Mouse (Mus musculus) c-Kit-negative CD71-positive TER-119-positive erythroid progenitor cells, embryonic 14.5 days (primary cell): Measurements from ENCODE around the gene Inpp5d.

ENCODE experiments used
- DNase-seq: peaks from one replicate; pipeline ENCODE4 v3.0.0-alpha.2; 2013; ENCODE audit warnings: low read depth, low spot score

Inpp5d gene

DNA sequence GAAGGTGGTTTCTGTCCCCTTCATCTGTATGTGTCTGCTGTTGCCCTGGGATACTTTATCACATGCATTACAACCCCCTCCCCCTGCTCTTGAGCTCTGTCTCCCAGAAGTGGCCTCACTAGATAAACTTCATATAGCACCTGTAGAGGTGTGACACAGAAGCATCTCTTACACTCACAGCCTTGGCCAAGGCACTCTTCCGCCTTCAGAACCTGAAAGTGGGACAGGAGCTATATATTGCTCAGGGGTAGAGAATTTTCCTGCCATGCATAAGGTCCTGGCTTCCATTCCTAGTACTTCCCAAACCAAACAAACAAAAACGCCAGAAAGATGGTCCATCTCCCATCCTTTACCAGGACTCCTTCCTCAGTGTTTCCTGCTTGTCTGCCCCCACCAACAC lies 84.1 kb downstream of the Inpp5d start:
- no peak for DNase-seq

DNA sequence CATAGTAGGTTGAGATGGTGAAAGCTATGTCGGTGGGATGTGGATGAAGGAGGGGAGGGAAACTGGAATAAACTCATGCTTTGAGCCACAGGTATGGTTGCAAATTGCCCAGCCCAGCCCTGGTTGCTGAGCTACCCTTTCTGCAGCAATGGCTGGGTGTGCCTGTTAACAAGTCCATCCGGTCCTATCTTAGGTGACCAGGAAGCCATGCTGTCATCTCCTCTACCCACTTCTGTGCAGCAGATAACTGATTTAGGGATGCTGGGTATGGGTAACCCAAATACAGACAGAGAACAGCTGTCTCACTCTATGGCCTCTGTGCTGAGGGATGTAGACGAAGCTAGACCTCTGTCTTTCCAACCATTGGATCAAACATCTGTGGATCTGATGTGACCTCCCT lies 86.2 kb downstream of the Inpp5d start:
- DNase-seq: peak; percentile 66

DNA sequence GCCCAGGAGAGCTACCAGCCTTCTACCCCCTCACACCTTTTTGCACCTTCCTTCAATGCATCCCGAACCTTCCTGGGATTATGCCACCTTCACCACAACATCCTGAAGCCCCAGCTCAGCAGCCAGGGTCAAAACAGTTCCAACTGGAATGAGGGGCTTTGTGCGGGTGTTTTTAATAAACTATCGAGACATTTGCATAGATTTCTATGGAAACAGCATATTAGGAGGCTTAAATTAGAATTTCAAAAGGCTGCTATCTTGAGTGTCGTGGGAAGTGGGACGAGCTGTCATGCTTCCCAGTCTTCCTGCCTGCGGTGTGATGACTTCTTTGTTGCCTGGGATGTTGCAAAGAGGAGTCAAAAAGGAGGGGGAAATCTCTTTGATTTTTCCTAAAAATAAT lies 88.9 kb downstream of the Inpp5d start:
- no peak for DNase-seq

DNA sequence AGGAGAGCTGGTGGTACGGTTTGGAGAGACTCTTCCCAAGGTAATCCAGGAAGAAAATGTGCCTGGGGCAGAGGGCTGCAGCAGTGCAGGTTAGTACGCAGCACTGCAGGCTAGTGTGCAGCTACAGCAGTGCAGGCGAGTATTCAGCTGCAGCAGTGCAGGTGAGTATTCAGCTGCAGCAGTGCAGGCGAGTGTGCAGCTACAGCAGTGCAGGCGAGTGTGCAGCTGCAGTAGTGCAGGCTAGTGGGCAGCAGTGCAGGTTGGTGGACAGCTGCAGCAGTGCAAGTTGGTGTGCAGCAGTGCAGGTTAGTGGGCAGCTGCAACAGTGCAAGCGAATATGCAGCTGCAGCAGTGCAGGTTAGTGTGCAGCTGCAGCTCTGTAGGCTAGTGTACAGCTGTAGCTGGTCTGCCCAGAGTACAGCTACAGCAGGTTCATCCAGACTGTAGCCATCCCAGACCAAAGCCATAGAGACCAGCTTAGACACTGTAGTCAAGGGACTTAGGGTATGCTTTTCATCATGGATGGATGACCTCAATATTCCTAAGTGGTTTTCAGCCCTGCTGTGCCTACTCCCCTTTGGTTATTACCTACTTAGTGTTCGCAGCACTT lies 89.7 kb downstream of the Inpp5d start:
- DNase-seq: no peak

DNA sequence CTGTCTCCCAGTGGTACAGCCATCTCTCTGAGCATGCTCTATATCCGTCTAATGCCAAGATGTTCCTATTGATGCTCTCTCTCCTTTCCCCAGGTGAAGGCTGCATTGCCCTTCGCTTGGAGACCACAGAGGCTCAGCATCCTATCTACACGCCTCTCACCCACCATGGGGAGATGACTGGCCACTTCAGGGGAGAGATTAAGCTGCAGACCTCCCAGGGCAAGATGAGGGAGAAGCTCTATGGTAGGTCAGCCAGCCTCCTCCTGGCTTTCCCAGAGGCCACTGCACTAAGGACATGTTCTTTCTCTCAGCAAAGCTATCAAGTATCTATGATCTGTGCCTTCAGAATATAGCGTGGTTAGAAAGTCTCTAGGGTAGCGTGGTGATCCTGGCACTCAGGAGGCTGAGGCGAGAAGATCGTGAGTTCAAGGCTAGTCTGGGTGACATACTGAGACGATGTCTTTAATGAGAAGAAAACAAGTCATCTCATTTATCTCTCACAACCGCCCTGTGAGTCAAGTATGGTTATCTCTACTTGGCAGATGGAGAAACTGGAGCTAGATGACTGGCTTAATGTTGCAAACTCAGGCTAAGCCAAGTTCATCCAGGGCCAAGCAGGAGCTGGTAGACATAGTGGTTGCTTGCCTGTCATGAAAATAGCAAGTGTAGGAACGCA lies 92.0 kb downstream of the Inpp5d start:
- peak; percentile 81 for DNase-seq

GRCm38 (mm10) chr1:87712614-87712971 lies 92.5 kb downstream of the Inpp5d start:
- no peak for DNase-seq

DNA sequence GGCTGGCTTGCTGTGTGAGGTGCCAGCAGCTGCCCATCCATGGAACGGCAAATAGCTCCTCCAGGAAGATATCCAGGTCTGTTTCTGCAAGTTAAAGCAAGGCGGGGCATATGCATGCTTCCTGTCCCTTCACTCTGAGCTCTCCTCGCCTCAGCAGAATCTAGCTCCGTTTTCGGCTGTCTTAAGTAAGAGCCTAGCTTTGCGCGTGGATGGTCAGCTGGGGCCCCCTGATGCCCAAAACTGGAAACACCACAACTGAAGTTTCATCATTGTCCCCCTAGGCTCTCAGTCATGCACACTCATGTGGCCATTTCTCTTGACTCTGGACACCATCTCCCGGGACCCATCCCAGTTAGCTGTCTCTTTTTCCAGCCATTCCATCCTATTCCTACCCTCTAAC lies 101.3 kb downstream of the Inpp5d start:
- no peak for DNase-seq

GRCm38 (mm10) chr1:87722081-87722480 lies 102.0 kb downstream of the Inpp5d start:
- DNase-seq: no peak

DNA sequence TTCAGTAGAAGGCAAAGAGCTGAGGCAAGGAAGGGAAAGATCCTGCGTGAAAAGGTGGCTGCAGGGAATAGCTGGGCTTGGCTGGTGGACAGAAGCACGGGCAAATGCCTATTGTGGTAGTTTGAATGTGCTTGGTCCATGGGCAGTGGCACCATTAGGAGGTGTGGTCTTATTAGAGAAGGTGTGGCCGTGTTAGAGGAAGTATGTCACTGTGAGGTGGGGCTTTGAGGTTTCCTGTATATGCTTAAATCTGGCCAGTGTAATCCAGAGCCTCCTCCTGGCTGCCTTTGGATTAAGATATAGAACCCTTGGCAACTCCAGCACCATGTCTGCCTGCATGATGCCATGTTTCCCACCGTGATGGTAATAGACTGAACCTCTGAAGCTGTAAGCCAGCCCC lies 103.2 kb downstream of the Inpp5d start:
- no peak for DNase-seq

GRCm38 (mm10) chr1:87729070-87729469 lies 109.0 kb downstream of the Inpp5d start:
- no peak for DNase-seq

DNA sequence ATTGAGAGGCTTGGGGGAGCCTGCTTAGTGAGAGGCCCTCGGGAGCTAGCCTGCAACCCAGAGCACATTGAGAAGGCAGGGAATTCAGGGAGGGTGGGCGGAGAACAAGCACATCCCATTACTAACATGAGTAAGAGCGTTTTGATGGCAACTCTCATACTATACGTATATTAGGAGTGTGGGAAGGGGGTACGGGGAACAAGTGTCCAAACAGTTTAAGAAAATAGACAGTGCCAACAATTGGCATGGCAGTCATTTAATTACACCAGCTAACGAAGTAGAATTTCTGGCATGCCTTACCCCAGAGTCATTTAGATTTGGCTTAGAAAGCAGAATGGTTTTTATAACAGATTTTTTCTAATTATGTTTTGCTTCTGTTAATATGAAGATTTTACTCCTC lies 109.7 kb downstream of the Inpp5d start:
- DNase-seq: no peak

GRCm38 (mm10) chr1:87730271-87730670 lies 110.2 kb downstream of the Inpp5d start:
- no peak for DNase-seq

DNA sequence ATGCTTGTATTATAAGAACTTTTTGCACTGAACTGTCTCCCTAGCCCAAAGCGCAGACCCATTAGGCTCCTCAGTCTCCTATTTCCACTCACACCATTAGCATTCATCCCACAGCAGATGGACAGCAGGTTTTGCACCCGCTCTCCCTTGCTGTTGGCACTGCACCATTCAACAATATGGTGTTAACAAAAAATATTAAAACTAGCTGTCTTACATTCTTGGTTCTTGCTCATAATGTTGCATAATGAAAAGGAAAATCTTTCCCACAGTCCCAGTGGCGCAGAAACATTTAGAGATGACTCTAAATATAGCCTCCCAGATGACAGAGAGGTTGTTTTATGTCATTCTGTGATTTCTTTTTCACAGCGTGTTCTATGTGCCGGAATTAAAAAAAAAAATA lies 113.1 kb downstream of the Inpp5d start:
- DNase-seq: no peak

DNA sequence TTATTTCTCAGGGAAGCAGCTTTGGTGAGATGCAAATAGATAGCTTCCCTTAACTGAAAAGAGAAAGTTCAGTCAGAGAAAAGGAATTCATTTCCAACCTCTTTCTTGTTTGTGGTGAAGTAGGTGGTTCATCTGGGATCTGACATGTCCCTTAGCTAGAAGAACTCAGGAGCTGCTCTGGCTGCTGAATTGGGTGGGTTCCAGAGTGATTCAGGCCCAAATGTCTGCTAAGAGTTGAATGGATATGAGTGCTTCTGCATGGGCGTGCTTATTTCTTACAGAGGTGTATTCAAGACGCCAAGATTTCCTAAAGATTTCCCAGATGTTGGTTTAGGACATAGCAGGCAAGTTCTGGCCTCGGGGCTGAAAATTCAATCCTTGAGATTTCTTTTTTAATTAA lies 114.0 kb downstream of the Inpp5d start:
- DNase-seq: no peak

DNA sequence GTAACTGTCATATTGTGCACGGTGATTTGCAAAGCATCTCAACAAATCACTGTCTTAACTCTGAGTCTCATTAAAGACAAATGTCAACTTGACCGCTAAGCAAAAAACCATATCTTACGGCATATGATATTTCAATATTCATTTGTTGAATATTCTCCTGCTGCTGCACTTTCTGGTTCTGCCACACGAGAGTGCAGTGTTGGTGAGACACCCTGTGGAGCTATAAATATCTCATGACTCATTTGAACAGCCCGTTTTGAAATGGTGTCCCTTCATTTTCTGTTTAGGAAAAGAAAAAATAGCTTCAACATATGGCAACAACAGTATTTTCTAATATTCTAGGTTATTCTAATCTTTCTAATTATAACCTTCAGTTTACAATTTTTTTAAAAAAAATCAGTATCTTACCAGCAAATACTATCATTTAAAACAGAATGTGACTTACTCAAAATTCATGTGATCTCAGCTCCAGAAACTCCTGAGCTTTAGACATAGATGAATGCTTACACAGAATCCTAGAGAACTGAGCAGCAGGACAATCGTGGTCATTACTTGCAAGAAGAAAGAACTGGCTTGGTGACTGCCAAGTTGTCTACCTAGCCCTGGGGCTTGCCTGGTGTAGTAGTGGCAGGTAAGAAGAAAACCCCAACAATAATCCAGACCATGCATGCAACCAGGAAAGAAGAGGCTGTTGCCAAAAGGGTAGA lies 120.6 kb downstream of the Inpp5d start:
- no peak for DNase-seq

GRCm38 (mm10) chr1:87749360-87749973 lies 129.4 kb downstream of the Inpp5d start:
- DNase-seq: no peak

DNA sequence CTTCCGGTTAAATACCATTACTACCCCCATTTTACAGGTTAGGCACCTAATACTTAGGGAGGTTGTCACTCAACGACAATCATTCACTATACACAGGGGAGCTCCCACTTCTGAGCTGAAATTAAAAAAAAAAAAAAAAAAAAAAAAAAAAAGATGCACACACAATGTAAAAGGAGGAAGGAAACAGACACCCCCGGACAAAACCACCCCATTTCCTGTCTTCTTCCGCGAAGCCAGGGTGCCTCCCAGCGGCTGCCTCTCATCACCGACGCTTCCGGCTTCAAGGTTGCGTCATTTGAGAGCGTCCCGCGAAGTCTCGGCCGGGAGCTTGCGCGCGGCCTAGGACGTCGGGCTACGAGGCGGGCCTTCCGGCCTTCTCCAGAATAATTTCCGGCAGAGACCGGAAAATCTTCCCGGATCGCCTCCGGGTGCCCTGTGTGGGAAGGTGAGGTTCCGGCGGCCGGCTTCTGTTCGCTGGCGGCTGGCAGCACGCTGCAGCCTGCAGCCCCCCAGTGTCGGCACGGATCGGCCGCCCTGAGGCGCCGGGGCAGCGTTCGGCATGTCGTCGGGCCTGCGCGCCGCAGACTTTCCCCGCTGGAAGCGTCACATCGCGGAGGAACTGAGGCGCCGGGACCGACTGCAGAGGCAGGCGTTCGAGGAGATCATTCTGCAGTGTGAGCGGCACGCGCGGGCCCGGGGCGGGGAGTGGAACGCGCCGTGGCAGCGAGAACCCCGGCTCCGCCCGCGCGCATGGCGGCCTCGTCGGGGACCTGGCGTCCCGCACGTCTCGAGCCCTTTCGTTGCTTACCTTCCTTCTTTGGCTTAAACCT lies 135.7 kb downstream of the Inpp5d start, which contains the start of gene Atg16l1:
Gene Atg16l1 (plus strand): TSS at position 230 of the 830 bp plus-strand sequence.
- peak; percentile 89 for DNase-seq

DNA sequence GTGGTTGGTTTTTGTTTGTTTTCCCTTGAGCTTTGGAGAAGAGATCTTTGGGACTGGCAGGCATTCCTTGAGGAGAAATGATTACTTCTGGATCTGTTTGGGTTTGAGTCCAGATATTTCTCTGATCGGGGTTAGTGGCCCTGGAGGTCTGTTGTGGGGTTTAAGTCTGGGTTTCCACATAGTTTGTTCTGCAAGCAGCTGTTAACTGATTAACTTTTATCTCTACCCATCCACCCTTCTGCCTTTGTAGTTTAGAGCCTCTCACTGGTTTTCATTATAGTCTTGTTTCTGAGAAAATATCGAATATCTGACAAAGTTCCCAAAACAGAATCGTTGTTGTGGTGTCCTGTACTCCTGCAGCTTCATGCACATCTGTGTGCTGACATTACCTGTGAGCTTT lies 143.7 kb downstream of the Inpp5d start:
- no peak for DNase-seq

DNA sequence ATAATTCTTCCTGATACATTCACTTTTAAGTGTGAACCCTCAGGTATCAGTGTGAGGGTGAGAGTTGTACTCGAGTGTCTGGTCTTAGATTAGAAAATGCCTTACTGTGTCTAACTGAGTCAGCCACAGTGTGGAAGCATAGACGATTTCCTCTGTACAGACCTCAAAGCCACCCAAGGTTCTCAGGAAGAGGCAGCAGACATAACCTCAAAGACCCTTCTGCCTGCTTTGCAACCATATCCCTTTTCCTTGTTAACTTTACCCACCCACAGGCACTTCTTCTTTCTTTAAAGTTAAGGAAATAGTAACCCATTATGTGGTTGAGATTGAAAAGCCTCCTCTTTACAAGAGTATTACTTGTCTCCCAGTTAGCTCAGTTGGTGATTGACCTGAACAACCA lies 145.6 kb downstream of the Inpp5d start:
- DNase-seq: no peak

DNA sequence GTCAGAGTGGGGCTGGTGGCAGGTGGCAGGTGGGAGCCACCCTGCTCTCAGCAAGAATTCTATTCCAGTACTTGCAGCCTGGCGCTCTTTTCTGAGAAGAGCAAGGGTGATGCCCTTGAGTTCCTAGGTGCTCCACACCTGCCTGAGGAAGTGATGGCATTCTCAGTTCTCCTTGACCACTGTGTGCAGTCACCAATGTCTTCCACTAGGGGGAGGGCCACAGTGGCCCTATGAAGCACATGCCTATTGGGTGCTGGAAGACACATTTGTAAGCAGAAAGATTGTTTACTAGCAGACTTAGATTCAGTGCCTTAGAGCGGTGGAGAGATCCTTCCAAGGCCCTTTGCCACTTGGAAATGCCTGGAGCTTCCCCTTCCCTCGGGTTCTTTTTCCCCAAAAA lies 146.1 kb downstream of the Inpp5d start:
- DNase-seq: peak; percentile 11

DNA sequence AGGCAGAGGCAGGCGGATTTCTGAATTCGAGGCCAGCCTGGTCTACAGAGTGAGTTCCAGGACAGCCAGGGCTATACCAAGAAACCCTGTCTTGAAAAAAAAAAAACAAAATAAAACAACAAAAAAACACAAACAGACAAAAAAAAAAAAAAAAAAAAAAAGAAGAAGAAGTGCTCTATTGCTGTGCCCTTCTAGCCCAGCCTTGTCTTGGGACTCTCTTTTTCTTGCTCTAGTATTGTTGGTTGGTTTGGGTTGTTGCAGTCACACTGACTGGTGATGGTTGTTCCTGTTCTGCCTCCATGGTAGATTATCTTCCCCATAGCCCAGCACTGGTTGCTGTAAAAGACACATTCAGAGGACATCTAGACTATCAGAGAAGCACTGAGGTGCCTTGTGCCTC lies 149.2 kb downstream of the Inpp5d start:
- no peak for DNase-seq
